Mouse (Mus musculus): ENCODE measurements at regions not wholly inside any gene's neighbourhood (a gene's known extent, or its start where the extent isn't known, plus 50 kb on each side); places are given as distances from the start of the nearest gene placed in this dataset.

DNA sequence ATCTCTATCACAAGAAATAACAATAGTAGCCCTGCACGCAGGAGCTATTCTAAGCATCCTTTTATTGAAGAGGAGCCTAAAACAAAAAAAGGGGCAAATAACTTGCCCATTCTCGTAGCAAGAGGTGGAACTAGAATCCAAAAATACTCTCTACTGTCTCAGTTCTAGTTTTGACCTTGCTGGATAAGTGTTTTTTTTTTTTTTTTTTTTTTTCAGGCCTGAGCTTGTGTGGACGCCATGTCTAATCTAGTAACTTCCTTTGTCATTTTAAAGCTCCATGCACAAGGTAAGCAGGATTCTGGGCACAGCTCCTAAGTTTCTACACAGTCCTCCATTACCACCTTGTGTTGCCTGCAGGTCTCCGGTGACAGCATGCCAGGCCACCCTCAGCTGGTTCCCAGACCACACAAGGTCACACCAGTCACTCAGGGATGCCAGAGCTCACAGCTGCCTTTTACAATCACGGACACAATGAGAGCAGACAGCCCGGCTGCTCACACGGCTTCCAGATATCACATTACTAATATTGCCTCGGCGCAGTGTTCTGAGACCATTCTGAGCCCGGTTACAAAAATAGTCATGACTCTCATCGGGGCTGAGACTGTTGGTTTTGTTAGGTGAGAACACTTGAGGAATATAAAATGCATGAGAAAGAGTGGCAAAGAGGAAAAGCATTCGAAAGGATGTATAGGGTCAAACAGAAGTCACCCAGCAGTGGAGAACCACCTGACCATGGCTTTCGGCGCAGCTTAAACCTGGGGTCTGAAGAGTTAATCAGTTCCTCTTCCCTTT, 124.7 kb upstream of the Tank start:
- no peak for DNase-seq (ENCODE audit: low read depth)

DNA sequence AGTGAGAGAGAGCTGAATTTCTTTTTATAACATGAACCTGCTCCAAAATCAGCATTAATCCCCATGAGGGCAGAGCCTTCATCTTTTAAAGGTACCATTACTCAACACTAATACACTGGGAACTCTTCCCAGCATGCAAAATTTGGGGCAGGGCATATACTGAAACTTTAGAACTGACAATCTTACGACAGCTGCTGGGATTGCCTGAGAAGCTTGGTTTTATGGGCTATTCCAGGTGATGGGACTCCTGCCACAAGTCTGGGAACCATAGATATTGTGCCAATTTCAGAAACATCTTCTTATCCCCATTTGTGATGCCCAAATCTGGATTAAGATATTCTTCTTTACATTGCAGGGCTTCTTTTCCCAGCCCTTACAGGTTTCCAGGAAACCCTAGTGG, 125.8 kb upstream of the Tank start:
- DNase-seq (ENCODE audit: low read depth), result no peak

DNA sequence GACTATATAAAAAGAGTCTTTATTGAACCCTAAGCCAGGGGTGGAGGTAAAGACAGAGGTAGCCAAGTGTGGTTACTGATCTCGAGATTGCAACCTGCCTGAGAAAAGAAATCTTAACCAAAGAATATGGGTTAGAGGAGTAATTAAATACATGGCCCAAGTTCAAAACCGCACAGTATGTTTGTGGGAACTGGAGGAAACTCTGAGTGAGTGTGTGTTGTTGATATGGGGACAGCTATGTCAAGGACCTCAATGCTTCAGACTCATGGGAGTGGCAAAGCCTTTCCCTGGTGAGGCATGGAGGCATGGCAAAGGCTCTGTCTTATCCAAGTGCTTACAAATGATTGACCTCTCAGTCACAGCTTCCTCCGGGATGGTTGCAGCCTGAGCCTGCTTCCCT, 127.7 kb upstream of the Tank start:
- DNase-seq (ENCODE audit: low read depth), result no peak

DNA sequence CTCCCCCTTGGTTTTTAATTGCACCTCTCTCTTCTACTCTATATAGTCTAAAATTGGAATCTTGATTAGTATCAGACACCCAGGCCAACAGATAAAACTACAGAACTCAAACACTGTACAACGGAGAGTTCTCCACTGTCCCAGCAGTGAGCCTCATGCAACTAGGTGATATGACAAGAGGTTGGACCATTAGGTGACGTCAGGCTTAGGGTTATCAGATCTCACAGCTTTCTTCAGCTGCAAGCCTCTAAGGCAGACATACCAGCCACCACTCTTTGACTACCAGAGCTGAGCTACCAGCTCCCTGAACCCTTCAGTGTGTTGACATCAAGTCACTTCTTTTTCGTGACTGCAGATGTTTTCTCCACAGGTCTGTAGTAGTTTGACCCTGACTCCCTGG, 141.8 kb upstream of the Tank start:
- no peak for DNase-seq (ENCODE audit: low read depth)

DNA sequence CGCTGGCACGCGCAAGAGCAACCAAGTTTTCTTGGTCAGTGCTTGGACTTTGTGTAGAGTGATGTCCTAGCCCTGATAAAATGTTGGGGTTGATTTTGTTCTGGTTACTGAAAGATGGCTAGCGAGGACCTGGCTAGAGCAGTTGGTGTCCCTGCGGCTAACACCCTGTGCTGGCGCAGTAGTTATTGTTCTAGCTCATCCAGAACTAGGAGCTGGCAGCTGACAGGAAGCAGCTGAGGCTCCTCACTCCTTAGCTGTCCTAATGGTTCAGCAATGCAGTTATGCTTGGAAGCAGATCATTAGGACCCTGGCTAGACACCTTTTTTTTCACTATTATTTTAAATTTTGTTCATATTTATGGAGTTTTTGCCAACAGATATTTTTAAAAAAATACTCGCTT, 170.5 kb upstream of the Tank start:
- no peak for DNase-seq (ENCODE audit: low read depth)

DNA sequence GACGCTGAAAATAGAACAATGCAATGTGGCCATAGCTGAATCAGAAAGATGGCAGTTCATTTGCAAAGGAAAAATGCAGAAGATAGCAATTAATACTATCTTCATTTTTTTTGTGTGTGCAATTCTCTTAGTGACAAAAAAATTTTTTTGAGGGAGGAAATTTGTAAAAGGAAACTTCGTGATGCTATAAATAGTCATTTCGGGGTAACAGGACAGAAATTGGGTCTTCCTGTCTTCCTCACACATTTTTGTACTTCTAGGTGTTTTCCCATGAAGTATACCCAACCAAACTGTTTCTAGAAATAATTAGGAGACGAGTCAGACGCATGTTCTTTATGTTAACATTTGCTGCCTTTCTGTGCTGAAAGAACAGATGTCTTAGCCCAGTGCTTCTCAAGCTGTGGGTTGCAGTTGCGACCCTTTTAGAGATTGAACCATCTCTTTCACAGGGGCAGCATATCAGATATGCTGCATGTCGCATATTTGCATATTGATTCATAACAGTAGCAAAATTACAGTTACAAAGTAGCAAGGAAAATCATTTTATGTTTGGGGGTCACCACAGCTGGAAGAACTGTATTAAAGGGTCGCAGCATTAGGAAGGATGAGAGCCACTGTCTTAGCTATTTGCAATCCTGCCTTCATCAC, 172.2 kb upstream of the Tank start:
- no peak for DNase-seq (ENCODE audit: low read depth)

DNA sequence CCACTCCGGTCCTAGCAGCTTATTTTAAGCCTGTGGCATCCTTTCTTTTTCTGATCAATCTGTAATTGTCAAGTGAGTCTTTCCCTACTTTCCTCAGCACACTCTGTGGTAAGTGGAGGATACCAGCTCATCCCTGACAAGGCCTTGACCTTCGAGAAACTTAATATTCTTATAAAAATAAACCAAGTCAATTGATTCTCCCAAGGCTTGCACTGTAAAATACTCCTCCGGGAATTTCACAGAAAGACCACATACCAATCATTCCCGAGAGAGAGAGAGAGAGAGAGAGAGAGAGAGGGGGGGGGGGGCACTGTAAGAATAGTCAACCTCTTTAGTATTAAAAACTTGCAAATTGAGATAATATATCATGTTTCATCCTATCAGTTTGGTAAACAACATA, 173.1 kb upstream of the Tank start:
- DNase-seq (ENCODE audit: low read depth), result no peak

DNA sequence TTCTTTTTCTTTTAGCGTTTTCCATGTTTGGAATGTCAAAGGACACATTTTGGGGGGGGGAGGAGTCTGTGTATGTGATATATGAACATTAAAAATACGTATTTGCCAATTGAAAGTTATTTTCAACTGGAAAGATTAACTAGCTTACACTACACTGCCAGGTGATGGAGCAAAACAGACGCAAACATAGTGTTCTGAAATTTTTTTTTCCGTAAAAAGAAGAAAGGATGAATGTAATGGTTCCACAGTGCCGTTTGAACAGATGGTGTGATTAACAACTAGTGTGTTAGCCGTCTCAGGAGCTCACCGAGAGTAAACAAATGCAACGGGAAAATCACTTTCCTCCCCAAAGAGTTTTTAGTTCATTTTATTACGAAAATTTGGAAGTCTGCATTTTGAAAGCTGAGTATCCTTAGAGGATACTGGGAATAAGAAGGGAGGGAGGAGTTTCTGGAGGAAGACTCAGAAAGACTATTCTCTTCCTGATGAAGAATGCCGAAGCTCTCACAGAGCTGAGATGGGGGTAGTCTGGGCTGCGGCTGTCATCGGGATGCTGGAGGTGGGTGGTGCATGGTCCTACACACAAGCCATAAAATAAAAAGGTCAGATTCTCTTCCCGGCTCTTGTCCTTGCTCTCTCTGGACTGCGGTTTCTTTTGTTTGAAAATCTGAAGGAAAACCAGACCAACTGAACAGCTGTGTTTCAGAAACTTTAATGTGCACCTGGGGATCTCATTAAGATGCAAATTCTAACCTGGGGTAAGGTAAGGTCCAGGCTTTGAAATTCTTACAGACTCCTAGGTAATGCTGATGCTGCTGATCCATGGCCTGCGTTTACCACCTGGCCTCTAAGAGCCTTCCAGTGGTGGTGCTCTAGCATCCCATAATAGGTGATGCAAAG, 175.5 kb upstream of the Tank start:
- DNase-seq (ENCODE audit: low read depth), result no peak

DNA sequence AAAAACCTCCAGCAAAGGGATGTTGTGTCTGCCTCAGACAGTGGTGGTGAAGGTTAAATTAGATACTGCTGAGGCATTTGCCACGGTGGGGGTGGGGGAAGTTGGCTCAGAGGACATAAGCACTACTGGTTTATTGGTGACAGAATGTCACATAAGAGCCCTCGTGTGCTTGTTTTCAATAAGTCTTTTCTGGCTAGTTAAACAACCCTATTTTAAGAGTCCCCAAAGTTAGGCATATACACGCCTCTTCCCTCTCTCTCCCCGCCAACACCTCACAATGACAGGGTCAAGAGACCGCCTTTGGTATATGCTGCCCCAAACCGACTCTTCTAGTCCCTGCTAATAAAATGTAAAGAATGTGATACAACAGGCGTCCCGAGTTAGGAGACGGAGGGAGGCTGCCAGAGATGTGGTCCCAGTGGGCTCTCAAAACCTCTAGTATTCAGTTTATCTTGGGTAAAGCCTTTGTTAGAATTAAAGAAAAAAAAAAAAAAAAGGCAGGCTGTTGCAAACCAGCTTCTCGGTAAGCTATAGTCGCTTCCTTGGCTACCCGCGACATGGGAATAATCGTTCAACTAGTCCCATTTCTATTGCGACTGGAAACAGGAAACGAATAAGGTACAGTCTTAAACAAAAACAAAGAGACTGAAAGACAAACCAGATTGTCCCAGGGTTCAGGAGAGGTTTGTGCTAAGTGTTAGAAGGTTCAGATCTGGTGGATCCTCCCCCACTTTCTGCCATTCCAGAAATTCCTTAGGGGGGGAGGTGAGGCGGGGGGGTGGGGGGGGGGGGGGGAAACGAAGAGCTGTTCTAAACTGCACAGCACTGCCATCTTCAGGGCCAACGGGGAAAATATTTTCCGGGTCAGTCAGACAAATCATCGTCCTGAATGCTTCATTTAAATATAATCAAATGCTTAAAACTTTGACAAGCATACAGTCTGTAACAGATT, 176.5 kb upstream of the Tank start:
- no peak for DNase-seq (ENCODE audit: low read depth)

DNA sequence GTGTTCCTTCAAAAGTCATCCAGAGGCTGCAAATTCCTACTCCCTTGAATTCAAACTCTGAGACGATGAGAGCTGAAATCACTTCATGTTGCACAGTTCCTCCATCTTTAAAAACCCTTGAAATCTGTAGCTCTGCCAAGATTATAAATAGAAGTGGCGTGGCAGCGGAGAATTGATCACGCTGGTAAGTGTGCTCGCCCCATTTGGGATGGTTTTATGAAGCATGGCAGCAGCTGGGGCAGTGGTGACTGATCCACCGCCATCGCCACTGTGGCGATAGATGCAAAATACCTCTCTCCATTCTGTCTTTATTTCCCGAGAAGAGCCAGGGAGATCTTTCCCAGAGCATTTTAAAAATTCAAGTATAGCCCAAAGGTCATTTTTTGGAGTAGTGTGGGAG, 179.8 kb upstream of the Tank start:
- no peak for DNase-seq (ENCODE audit: low read depth)

DNA sequence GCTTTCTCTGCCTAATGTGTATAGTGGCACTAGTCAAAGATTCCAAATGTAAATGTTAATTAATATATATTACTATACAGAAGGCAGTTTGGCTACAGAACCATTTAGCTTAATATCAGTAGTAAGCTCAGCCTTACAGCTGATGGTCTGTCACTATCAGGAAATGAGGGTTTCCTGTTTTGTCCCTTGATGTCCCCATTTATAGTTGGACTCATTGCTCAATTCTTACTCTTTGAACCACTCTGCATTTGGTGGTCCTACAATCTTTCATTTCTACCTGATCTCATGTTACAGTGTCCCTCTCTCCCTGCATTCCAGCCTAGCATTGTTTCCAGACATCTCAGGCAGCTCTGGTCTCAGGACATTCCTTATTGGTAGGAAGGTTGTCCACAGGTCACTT, 188.8 kb upstream of the Tank start:
- DNase-seq (ENCODE audit: low read depth), result no peak

DNA sequence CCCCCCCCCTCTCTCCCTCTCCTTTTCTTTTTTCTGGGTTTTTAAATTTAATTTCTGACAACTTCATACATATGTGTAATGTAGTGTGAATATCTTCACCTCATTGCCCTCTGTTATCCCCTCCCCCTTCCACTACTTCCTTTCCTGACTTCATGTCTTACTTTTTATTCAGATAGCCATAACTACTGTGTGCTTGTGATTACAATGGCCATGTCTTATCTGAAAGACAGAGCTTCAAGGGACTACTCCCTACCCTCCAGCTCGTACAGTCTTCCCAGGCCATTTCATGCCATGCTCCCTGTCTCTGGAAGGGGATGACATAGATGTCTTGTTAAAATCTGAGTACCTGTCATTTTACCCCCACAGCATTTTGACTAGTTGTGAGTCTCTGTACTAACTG, 189.2 kb upstream of the Tank start:
- no peak for DNase-seq (ENCODE audit: low read depth)

DNA sequence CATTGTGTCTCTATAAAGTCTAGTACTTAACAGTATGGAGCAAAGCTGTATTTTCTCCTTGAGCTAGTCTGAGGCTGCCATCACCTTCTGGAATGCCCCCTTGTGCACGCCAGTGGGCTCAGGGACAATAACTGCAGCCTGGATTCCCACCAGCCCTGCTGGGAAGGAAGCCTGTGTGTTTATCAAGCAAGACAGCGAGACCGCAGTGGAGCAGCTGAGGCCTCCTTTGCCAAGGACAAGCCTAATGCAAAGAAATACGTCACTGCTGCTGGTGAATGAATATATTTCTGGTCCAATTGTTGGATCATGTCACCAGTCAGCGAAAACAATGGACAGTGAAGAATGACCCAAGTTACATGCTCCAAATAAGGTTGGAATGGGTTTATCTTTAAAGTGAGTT, 190.8 kb upstream of the Tank start:
- DNase-seq (ENCODE audit: low read depth), result no peak

DNA sequence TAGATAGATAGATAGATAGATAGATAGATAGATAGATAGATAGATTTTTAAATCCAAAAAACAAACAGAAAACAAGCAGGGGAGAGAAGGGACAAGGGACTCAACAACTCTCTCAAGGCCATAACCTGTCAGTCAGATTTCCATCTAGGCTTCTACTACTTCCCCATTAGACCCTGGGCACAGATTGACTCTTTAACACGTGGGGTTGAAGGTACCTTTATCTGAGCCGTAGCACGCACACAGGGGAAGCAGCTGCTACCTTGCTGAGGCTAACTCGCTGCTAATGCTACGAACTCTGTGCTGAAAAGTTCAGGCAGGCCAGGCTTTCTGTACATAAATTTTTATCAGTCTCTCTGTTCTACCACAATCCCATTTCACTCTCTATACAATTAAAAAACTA, 191.4 kb upstream of the Tank start:
- DNase-seq (ENCODE audit: low read depth), result no peak

DNA sequence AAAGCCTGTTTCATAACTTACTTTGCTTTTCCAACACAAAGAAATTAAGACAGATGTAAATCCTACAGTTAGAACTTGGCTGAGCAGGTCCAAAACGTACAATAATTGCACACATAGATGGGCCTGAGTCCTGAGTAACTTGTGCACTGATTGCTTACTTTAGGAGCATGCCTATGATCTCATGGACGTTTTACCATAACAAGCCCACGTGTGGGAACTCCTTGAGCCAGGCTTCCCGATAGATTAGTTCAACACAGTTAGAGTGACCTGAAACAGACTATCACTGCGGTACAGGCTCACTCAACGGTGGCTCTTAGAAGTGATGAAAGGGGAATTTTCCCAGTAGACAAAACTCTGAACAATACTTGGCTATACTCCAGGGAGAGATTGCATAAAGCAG, 193.9 kb upstream of the Tank start:
- no peak for DNase-seq (ENCODE audit: low read depth)

DNA sequence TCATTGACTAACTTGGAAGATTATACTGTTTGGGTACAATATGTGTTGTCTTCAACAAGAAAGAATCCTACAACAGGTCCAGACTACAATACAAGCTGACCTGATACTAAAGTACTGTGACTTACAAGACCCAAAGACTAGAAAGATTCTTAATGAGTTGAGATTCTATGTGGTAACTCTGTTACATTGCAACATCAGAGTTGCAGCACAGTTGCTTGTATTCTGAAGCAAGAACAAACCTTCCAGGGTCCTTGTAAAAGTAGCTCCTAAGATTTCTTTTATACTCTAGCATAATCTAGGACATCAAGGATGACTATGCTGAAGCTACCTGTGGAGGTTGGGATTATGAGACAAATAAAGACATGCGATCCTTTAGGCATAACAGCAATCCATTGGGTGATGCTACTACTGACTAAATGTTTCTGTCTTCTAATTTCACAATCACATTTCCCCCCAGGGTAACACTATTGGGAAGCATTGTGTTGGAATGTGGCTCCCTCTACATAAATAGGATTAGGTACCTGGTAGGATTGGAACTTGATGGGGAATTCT, 194.6 kb upstream of the Tank start:
- no peak for DNase-seq (ENCODE audit: low read depth)

DNA sequence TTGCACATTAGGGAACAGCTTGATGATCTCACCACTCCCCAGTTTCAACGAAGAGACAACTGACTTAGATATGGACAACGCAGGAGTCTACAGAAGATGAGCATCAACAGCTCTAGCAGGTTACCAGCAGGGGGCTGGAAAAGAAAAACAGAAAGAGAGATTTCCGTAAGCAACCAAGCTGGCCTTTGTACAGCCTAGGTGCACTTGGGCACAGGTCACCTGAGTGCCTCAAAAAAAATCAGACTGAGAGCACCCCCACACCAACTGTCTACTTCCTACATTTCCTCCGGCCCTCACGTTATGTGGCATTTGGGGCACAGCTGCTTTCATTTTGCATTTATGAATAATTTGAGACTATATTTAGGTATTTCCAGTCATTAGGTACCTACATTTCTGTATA, 199.3 kb upstream of the Tank start:
- no peak for DNase-seq (ENCODE audit: low read depth)

DNA sequence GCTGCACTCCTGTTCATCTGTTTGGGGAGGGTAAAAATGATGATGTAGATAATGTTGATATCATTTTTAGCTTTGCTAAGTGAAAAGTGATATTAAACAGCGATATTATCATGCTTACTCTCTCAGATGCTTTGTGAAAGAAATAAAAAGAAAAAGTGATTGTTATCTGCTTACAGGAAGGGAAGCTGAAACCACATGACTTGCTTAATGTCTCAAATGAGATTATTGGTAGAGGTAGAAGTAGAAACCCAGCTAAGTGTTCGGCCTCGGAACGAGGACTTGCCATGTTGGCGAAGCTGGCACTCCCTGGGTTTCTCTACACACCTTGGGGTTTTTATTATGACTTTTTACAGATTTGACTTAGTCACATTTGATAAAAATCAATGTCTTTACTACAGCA, 200.1 kb upstream of the Tank start:
- DNase-seq (ENCODE audit: low read depth), result no peak

DNA sequence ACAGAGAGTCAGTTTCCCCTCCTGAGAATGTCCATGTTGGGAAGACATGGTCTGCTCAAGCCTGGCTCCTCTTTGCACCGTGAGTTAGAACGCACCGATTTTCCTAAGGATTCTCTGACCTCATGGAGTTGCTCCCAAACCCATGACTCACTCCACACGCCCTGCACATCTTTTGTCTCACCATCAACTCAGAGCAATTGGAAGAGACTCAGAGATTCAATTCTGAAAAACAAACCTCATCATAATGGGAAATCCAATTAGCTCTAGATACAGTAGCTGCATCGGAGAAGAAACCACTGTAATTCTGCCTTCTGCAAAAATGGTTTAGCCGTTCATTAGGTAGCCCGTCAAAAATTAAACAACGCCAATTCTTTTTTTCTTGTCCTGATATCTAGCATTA, 200.6 kb upstream of the Tank start:
- DNase-seq (ENCODE audit: low read depth), result no peak

DNA sequence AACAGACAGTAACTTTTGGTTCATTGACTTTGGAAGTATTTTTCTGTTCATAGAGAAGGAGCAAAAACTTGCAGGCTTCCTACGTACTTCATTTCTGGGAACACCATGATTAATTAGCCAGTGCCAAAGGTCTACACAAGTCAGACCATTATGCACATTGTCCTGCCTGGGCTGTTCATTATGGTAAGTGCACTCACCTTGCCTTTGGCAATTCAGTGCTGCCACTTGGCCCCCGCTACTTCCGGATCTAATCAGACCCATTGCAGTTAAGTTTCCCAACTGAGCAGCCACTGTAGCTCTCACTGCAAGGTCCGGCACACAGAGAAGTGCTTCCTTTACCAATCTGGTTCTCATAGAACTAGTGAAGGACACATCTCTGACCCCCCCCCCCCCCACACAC, 215.8 kb upstream of the Tank start:
- no peak for DNase-seq (ENCODE audit: low read depth)

DNA sequence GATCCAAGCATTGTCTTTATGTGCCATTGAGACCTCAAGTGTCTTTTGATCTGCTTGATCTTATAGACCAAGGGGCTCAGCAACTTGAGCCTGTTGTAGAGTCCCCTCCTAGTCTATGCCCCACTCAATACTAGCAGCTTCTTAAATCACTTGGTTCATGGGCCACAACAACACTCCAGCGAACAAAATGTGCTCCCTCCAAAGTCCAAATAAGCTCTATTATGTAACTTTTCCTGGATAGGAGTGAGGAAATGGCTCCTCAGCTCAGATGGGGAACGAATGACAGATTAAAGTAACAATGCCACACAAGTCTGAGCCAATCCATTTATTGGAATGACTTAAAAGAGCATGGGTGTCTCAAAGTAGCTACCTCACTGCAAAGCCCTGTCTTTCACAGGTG, 217.0 kb upstream of the Tank start:
- no peak for DNase-seq (ENCODE audit: low read depth)

DNA sequence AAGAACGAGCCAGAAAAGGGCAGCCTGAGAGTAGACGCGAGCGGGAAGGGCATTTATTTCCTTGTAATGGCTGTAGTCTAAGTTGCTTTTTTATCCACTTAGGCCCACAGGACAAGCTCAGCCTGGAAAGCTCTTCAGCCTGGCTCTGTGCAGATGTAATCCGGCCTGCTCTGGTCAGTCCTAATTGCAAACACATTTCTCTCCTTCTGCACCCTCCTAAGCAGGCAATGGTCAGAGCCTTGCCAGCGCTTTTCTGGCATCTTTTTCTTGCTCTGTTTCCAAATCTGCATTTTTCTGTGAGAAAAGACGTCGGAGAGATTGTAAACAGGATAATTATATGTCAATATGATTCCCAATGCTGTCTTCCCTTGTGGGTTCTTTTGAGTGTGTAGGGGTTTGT, 224.3 kb upstream of the Tank start:
- no peak for DNase-seq (ENCODE audit: low read depth)

All from c-Kit-positive CD71-negative TER-119-negative erythroid progenitor cells, embryonic 14.5 days (primary cell).